ENCODE assay signal across 22 mouse cellular contexts in genomic region chr13:30841843-30842242, GRCm38 (mm10).
DNase-seq lines count a peak whose midpoint lies in the region; ATAC-seq and TF ChIP-seq lines count a peak whose summit lies in the region.
"Had no signal": no experiment of that assay in that cellular context is flagged by ENCODE, and none has a peak within 500 bp of the region (broad histone marks: within the 10 kb centered on the region; RNA-seq: fewer than 3 reads in every experiment).

No protein-coding gene starts in this region.

- H3K4me3 ChIP-seq in lung, adult 2 months (replicated peaks; ENCODE audit: extremely low read depth, low read depth, low read length) = no peak overlapping the region
- H3K4me3 ChIP-seq: embryonic facial prominence, embryonic 10.5 days; embryonic facial prominence, embryonic 12.5 days; forebrain, embryonic 13.5 days; forebrain, embryonic 15.5 days had no signal

- peak; percentile 64 for ATAC-seq in CD4-positive, CD25-positive, alpha-beta regulatory T cell, adult 4 months
- ATAC-seq: forebrain, embryonic 13.5 days; forebrain, embryonic 15.5 days; forebrain, postnatal 0 days had no signal

- 86% methylated on average over 2 of the region's 2 CpGs for WGBS in lung, adult 2 months

- TF ChIP-seq POLR2A in lung, adult 2 months (IDR thresholded peaks at IDR 0.05; ENCODE audit: borderline replicate concordance, extremely low read depth, low read depth, low read length) = no peak

- no peak for TF ChIP-seq CTCF in lung, adult 2 months (IDR thresholded peaks at IDR 0.05; ENCODE audit: insufficient read depth, low read length)

- intact Hi-C loops in heart, postnatal 14 days (cut with DNase I) = no loop called here

- DNase-seq in heart, adult 11 months = peak; percentile 46
- DNase-seq in heart, postnatal 14 days = no peak
- peak; percentile 33 for DNase-seq in CD4-positive helper T cell, adult 2 months (ENCODE audit: low read depth, low spot score)
- DNase-seq in induced T-regulatory cell, adult 2 months (ENCODE audit: low read depth) = peak; percentile 52
- DNase-seq in spleen, postnatal 4 days (ENCODE audit: low spot score in 2 of 2) = no peak
- no peak for DNase-seq in lung, adult 2 months
- DNase-seq in layer of hippocampus, adult 8-10 months (ENCODE audit: low spot score in 2 of 2) = no peak
- DNase-seq: adrenal gland, adult 8-10 months; adrenal gland, postnatal 14 days; adrenal gland, postnatal 36 days; B cell, adult 2 months; cerebellum, adult 11-12 months; cerebellum, adult 2 months; cerebellum, adult 9-10 months; cerebellum, postnatal 10 days; cerebellum, postnatal 25 days; forebrain, postnatal 0 days had no signal

- H3K4me1 ChIP-seq in lung, adult 2 months (ENCODE audit: control insufficient read depth, insufficient read depth, low read length) = no peaks in the 10 kb centered on the region
- H3K4me1 ChIP-seq: embryonic facial prominence, embryonic 10.5 days; embryonic facial prominence, embryonic 12.5 days; forebrain, embryonic 13.5 days; forebrain, embryonic 15.5 days had no signal

Comparison
In these comparisons a context has a peak if more than half of its experiments do, and no peak if none do; other contexts are left out.
1. DNase-seq: peak in heart, adult 11 months (single experiment), CD4-positive helper T cell, adult 2 months (single experiment) and induced T-regulatory cell, adult 2 months (single experiment); none in heart, postnatal 14 days (0 of 2), spleen, postnatal 4 days (0 of 2), lung, adult 2 months (single experiment) and layer of hippocampus, adult 8-10 months (0 of 2).